Mouse (Mus musculus) olfactory bulb, adult 2 months (tissue): ENCODE measurements around the gene Abca1. TPM values are rescaled to one million over a fixed set of nuclear protein-coding genes. Genes with fewer than 3 reads are reported as not detected.

Source experiments
- H3K27ac ChIP-seq: fragments of 200-500 bp; 2 replicates; pipeline ENCODE4 v1.5.1; 2012; ENCODE audit warnings: low read depth, low read length; ENCODE audit not compliant: insufficient read depth
- H3K4me1 ChIP-seq: fragments of 200-500 bp; 2 replicates; pipeline ENCODE4 v1.6.1; 2012; ENCODE audit warnings: low read length; ENCODE audit not compliant: control insufficient read depth, insufficient read depth
- H3K4me3 ChIP-seq: fragments of 200-500 bp; 2 replicates; pipeline ENCODE4 v1.5.1; 2012; ENCODE audit warnings: mild to moderate bottlenecking, low read depth, low read length, moderate library complexity; ENCODE audit not compliant: insufficient read depth
- CTCF ChIP-seq: fragments of 200-500 bp; IDR thresholded peaks from 2 replicates; pipeline ENCODE4 v1.5.1; 2012; ENCODE audit warnings: low read depth, mild to moderate bottlenecking, low read length, moderate library complexity; ENCODE audit not compliant: insufficient read depth
- POLR2A ChIP-seq: fragments of 200-500 bp; IDR thresholded peaks from 2 replicates; pipeline ENCODE4 v1.6.1; 2012; ENCODE audit warnings: mild to moderate bottlenecking, low read depth, low read length, moderate library complexity; ENCODE audit not compliant: insufficient read depth
- WGBS: fragments of 180-500 bp; shearing (Covaris S2); methylation state at CpG from one replicate; pipeline ENCODE4 v1.1.7; 2018; 5-methylcytosine and 5-hydroxymethylcytosine counted together
- polyA plus RNA-seq: library from polyadenylated mRNA; stranded (reverse); fragments of >200 nt; gene quantifications from 2 replicates; pipeline ENCODE4 v1.2.4, GENCODE M21; 2012; ENCODE audit warnings: low replicate concordance; ENCODE audit not compliant: missing spikeins, insufficient read depth, insufficient read length

Abca1 gene
- polyA plus RNA-seq, 1 experiment = 149 TPM

DNA sequence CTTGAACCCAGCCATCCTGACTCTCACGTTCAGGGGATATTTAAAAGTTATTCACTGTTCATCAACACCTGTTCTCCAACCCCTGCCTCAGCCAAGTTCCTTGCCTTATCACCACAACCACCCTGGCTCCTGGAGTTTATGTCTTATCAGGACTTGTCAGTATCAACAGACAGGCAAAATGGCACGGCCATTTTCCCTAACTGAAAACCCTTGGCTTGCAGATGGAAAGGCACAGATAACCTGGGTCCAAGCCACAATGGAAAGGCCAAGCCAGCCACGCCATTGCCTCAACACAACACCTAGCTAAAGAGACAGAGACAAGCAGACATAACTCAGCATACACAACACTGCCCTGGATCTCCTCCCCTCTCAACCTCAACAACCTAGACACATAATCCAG, 38.6 kb downstream of the Abca1 start:
- no peak for TF ChIP-seq CTCF
- TF ChIP-seq POLR2A = no peak
- no peak overlapping the region for H3K4me3 ChIP-seq
- 89% methylated on average over 3 of the region's 3 CpGs for WGBS
- peaks cover 18% of the 10 kb centered on the region for H3K4me1 ChIP-seq
- no peak overlapping the region for H3K27ac ChIP-seq

DNA sequence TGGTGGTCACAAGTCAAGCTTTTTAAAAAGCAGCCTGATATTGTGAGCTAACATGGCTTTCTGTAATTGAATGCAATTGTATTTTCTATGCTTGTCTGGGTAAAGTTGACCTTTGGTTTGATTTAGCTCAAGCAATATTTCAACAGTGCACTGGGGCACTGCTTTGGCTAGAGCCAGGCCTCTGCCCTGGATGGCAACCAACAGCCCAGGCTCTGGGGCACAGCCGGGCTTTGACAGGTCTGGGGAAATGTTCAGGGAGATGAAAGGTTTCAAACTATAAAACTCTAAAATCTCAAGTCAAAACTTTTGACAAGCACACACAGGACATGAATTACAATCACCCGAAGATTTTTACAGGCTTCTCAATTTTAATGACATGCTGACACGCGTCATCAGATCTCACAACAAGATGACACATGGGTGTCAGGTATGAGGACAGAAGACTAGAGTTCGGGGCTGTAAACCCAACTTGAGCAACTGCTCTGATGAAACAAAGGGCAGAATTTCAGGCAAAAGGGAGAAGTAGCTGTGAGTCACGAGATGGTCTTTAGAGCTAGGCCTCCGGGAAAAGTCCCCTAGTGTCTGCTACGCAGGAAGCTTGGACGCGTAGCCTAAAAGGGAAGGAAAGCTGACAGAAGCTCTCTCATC, 39.5 kb downstream of the Abca1 start:
- Histone ChIP-seq H3K4me3 (no peak overlapping the region), H3K27ac (no peak overlapping the region), H3K4me1 (peaks cover 24% of the 10 kb centered on the region)
- TF ChIP-seq CTCF = no peak
- WGBS = 83% methylated on average over 10 of the region's 10 CpGs

DNA sequence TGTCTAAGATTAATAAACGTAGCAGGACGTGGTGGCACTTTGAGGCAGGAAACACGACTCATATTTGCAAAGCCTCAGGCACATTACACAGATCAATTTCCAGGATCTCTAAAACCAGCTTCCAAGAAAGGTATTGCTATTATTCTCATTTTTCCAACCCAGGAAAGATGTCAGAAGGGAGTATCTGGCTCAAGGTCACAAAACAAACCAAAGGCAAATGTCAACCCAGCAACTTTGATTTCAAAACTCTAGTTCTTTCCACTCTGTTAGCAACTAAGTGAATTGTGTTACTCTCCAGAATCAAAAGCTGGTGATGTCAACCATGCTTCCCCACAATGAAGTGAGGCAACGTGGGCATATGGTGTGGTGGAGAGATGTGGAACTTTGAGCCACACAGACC, 41.1 kb downstream of the Abca1 start:
- peaks cover 24% of the 10 kb centered on the region for H3K4me1 ChIP-seq
- 78% methylated on average over 4 of the region's 4 CpGs for WGBS
- H3K27ac ChIP-seq = no peak overlapping the region

DNA sequence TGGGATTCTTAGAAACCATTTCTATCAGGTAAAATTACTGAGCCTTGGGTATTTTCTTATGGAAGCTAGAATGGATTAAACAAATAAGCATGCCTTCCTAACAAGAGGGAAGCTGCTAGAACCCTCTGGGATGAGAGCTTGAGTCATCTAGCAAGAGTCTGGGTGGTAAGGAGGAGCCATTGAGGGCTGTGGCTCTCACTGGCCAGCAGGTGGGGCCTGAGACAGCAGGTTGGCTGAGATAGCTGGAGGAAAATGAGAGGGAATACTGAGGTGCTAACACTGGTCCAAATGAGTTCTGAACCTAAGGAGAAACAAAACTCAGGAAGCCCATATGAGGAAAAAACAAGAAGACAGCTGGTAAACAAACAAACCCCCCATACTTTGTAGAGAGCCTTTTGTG, 42.1 kb downstream of the Abca1 start:
- peaks cover 22% of the 10 kb centered on the region for H3K4me1 ChIP-seq
- H3K4me3 ChIP-seq = no peak overlapping the region
- TF ChIP-seq POLR2A = no peak
- no peak for TF ChIP-seq CTCF
- H3K27ac ChIP-seq = no peak overlapping the region

More for the DNA sequence above, 41.1 kb downstream of the Abca1 start:
- TF ChIP-seq CTCF = no peak
- TF ChIP-seq POLR2A = no peak
- no peak overlapping the region for H3K4me3 ChIP-seq

DNA sequence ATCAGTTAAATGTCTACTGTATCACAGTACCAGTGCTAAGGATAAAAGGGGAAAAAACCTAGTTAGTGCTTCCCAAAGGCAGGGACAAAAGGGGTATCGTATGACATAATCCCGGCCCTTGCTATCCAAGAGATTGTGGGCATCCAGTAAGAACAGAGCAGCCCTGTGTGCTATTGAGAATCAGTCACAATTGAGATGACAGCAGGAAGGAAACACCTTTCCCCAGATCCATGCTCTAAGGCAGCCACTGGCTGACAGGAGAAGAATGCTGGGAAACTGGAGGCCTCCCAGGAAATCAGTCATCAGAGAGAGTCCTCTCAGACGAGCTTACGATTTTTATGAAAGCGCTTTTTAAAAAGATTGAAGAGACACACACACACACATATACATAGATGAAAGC, 42.6 kb downstream of the Abca1 start:
- Histone ChIP-seq H3K4me1 (peaks cover 18% of the 10 kb centered on the region), H3K4me3 (no peak overlapping the region), H3K27ac (no peak overlapping the region)
- 82% methylated on average over 5 of the region's 5 CpGs for WGBS
- no peak for TF ChIP-seq POLR2A
- no peak for TF ChIP-seq CTCF

DNA sequence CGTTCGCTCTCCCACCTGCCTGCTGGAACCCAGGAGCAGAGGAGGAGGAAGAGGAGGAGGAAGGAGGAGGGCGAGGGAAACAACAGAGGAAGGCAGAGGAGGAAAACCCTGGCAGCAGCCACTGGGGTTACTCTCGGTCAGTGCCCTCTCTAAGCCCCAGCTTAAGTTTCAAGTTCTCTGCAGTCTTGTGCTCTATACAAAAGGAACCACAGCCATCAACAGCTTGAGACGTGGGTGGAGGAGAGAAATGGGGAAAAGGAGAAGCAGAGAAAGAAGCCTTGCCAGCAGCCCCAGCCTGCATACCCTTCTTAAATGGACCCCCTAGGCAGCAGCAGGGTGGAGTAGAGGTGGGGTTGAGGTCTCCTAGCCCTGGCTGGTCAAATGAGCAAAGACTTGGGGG, 43.8 kb downstream of the Abca1 start:
- peaks cover 15% of the 10 kb centered on the region for H3K4me1 ChIP-seq
- TF ChIP-seq CTCF (no peak), POLR2A (no peak)
- no peak overlapping the region for H3K4me3 ChIP-seq
- 21% methylated on average over 3 of the region's 5 CpGs for WGBS
- H3K27ac ChIP-seq = peak overlapping the region; percentile 24; the same call in 1 of the 2 replicates

DNA sequence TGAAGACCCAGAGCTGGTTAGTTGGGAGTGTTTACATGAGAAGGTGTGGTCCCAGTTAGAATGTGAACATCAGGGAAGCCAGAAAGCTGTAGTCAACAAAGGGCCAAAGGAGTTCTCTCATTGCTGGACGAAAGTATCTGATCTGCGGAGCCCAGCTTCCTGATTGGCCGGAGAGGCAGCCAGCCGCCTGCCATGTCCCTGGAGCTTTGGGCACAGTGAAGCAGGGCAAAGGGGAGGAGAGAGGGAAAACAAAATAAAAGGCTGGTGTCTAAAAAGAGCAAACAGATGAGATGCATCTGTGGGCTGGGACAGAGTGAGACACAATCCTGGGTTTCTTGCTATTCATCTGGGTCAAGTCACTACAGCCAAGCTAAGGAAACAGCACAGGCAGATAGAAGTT, 44.3 kb downstream of the Abca1 start:
- Histone ChIP-seq H3K4me3 (no peak overlapping the region), H3K27ac (peak overlapping the region; percentile 33; the same call in 1 of the 2 replicates), H3K4me1 (peaks cover 12% of the 10 kb centered on the region)
- TF ChIP-seq CTCF (no peak), POLR2A (no peak)
- WGBS = 52% methylated on average over 4 of the region's 4 CpGs

DNA sequence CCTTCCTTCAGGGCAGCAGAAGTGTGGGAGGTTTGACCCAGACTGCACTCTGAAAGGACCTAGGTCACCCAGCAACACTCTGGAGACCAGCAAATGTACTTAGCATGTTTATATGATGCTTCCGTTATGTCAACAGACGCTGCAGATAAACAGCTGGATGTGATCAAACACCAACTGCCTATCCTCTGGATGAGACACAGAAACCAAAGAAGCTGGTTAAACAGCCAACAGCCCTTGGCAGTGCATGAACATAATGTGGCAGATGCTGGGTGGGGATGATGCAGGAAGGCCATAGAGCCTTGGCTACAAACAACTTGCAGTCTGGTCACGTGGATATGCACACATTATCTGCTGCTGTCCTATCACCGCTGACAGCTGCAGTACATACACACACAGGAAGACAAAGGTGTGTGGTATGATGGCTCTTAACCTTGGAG, 47.8 kb downstream of the Abca1 start:
- 81% methylated on average over 4 of the region's 4 CpGs for WGBS
- H3K27ac ChIP-seq = no peak overlapping the region
- H3K4me3 ChIP-seq = no peak overlapping the region
- peaks cover 10% of the 10 kb centered on the region for H3K4me1 ChIP-seq
- no peak for TF ChIP-seq CTCF
- no peak for TF ChIP-seq POLR2A

DNA sequence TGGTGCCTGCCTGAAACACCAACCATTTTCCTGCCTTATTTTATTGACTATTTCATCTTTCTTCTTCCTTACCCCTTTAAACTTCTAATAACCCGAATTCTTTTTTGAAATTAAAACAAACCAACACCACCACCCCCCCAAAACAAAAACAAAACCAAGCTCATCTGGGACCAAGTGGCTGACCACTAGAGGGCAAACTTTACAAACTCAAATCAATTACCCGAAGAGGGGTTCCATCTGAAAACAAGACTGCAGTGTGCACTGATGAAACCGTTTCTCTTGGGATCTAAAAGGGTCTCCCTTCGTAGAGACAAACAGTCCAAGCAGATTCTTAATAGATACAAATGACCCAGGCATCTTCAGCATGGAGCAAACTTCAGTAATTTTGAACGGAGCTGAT, 49.3 kb downstream of the Abca1 start:
- 20% methylated on average over 5 of the region's 5 CpGs for WGBS
- TF ChIP-seq POLR2A = no peak
- TF ChIP-seq CTCF = no peak
- H3K27ac ChIP-seq = 0 out of 2 replicates have a peak overlapping the region, but pooled peaks have one; percentile 4
- H3K4me3 ChIP-seq = no peak overlapping the region
- H3K4me1 ChIP-seq = peaks cover under 1% of the 10 kb centered on the region; the same call in 1 of the 2 replicates
